Mouse (Mus musculus) CH12.LX (cell line): Measurements from ENCODE around the gene Zdhhc18. TPM values are rescaled to one million over a fixed set of nuclear protein-coding genes. Genes with fewer than 3 reads are reported as not detected.

Source experiments
- DNase-seq: peaks from one replicate; pipeline ENCODE4 v3.0.0-alpha.2; 2013; ENCODE audit errors: extremely low read depth
- H3K27ac ChIP-seq: 2 replicates; pipeline ENCODE4 v1.5.1; 2012; ENCODE audit warnings: low read depth, mild to moderate bottlenecking, control low read depth, moderate library complexity; ENCODE audit not compliant: insufficient read depth
- H3K27me3 ChIP-seq: replicated peaks from 2 replicates; pipeline ENCODE3; 2012; ENCODE audit warnings: inconsistent platforms
- H3K36me3 ChIP-seq, 2 experiments: replicated peaks in 1 of 2; 2 replicates each; pipeline versions ENCODE3 to v1.6.1; 2012; ENCODE audit warnings: inconsistent platforms in 1 of 2, low read length in 1 of 2, mild to moderate bottlenecking in 1 of 2, mixed read lengths in 1 of 2, moderate library complexity in 1 of 2; ENCODE audit not compliant: control insufficient read depth in 1 of 2, insufficient read depth in 1 of 2
- H3K4me1 ChIP-seq, 2 experiments: 2 replicates each; pipeline ENCODE4 v1.6.1; 2012; ENCODE audit warnings: inconsistent platforms in 1 of 2, moderate library complexity in 1 of 2; ENCODE audit not compliant: insufficient read depth in 2 of 2, control insufficient read depth in 1 of 2
- H3K4me2 ChIP-seq: 2 replicates; pipeline ENCODE4 v1.6.1; 2012; ENCODE audit warnings: low read depth, mild to moderate bottlenecking, control low read depth; ENCODE audit not compliant: poor library complexity, insufficient read depth, severe bottlenecking
- H3K4me3 ChIP-seq, 3 experiments: fragments of 150-350 bp in 1 of 3; sonication (generic) in 1 of 3; replicated peaks in 1 of 3; 2 replicates each; pipeline versions ENCODE3 to v1.5.1; 2011 to 2012; ENCODE audit warnings: low read depth in 2 of 3, low read length in 2 of 3, mild to moderate bottlenecking in 2 of 3, moderate library complexity in 2 of 3, control low read depth in 1 of 3, improper control_type of control experiment in 1 of 3, inconsistent platforms in 1 of 3, mixed read lengths in 1 of 3; ENCODE audit not compliant: poor library complexity in 1 of 3
- H3K79me2 ChIP-seq: replicated peaks from 2 replicates; pipeline ENCODE4 v1.6.1; 2012; ENCODE audit warnings: mild to moderate bottlenecking, moderate library complexity; ENCODE audit not compliant: control insufficient read depth, poor library complexity, insufficient read depth, severe bottlenecking; ENCODE audit errors: extremely low read depth
- H3K9ac ChIP-seq: 2 replicates; pipeline ENCODE4 v1.6.1; 2012; ENCODE audit warnings: low read depth, mild to moderate bottlenecking, control low read depth, moderate library complexity; ENCODE audit not compliant: insufficient read depth
- H3K9me3 ChIP-seq: replicated peaks from 2 replicates; pipeline ENCODE3; 2012; ENCODE audit warnings: low read length, inconsistent platforms, mixed read lengths
- CHD1 ChIP-seq: IDR thresholded peaks from 2 replicates; pipeline ENCODE4 v1.6.1; 2012; ENCODE audit warnings: low read depth, low read length, improper control_type of control experiment, inconsistent platforms
- CHD2 ChIP-seq: IDR thresholded peaks from 2 replicates; pipeline ENCODE4 v1.6.1; 2011; ENCODE audit warnings: low read length, improper control_type of control experiment
- CTCF ChIP-seq, 2 experiments: IDR thresholded peaks in 1 of 2; conservative IDR thresholded peaks in 1 of 2; 2 replicates each; pipeline ENCODE4 v1.5.1; 2011 to 2012; ENCODE audit warnings: low read depth in 2 of 2, low read length in 2 of 2, improper control_type of control experiment in 1 of 2, inconsistent platforms in 1 of 2, mild to moderate bottlenecking in 1 of 2, moderate library complexity in 1 of 2
- E2F4 ChIP-seq: IDR thresholded peaks from 2 replicates; pipeline ENCODE4 v1.6.1; 2011; ENCODE audit warnings: low read depth, low read length, improper control_type of control experiment; ENCODE audit not compliant: insufficient replicate concordance
- ELF1 ChIP-seq: IDR thresholded peaks from 2 replicates; pipeline ENCODE4 v1.6.1; 2014; ENCODE audit warnings: low read depth, mild to moderate bottlenecking, inconsistent platforms, low read length, improper control_type of control experiment
- GABPA ChIP-seq: IDR thresholded peaks from 2 replicates; pipeline ENCODE4 v1.6.1; 2012; ENCODE audit warnings: low read depth, low read length, improper control_type of control experiment, inconsistent platforms; ENCODE audit not compliant: insufficient replicate concordance
- JUN ChIP-seq: IDR thresholded peaks from 2 replicates; pipeline ENCODE4 v1.6.1; 2011; ENCODE audit warnings: low read depth, mild to moderate bottlenecking, low read length, improper control_type of control experiment, moderate library complexity; ENCODE audit not compliant: insufficient read depth
- KAT2A ChIP-seq: IDR thresholded peaks from 2 replicates; pipeline ENCODE4 v1.6.1; 2012; ENCODE audit warnings: low read length, improper control_type of control experiment, inconsistent platforms; ENCODE audit not compliant: insufficient replicate concordance
- MAX ChIP-seq: IDR thresholded peaks from 2 replicates; pipeline ENCODE4 v1.6.1; 2011; ENCODE audit warnings: low read length, improper control_type of control experiment
- MEF2A ChIP-seq: IDR thresholded peaks from 2 replicates; pipeline ENCODE4 v1.6.1; 2014; ENCODE audit warnings: low read depth, mild to moderate bottlenecking, inconsistent platforms, low read length, improper control_type of control experiment, borderline replicate concordance
- NELFE ChIP-seq: IDR thresholded peaks from 2 replicates; pipeline ENCODE4 v1.6.1; 2011; ENCODE audit warnings: low read depth, low read length, improper control_type of control experiment
- NRF1 ChIP-seq: IDR thresholded peaks from 2 replicates; pipeline ENCODE4 v1.6.1; 2014; ENCODE audit warnings: low read depth, mild to moderate bottlenecking, inconsistent platforms, low read length, improper control_type of control experiment, moderate library complexity
- PAX5 ChIP-seq: IDR thresholded peaks from 2 replicates; pipeline ENCODE4 v1.6.1; 2012; ENCODE audit warnings: low read length, inconsistent platforms, mixed read lengths
- POLR2A ChIP-seq: IDR thresholded peaks from 2 replicates; pipeline ENCODE4 v1.6.1; 2011; ENCODE audit warnings: low read depth, mild to moderate bottlenecking, improper control_type of control experiment, low read length
- POLR2AphosphoS2 ChIP-seq: IDR thresholded peaks from 2 replicates; pipeline ENCODE4 v1.6.1; 2011; ENCODE audit warnings: low read depth, low read length, improper control_type of control experiment
- RAD21 ChIP-seq: IDR thresholded peaks from 2 replicates; pipeline ENCODE4 v1.6.1; 2011; ENCODE audit warnings: low read depth, mild to moderate bottlenecking, low read length, improper control_type of control experiment, moderate library complexity
- RCOR1 ChIP-seq: conservative IDR thresholded peaks from 2 replicates; pipeline ENCODE4 v1.6.1; 2012; ENCODE audit warnings: low read depth, mild to moderate bottlenecking, inconsistent platforms, low read length, improper control_type of control experiment
- SMC3 ChIP-seq: IDR thresholded peaks from 2 replicates; pipeline ENCODE4 v1.6.1; 2011; ENCODE audit warnings: low read depth, low read length, improper control_type of control experiment
- TBP ChIP-seq: conservative IDR thresholded peaks from 2 replicates; pipeline ENCODE4 v1.6.1; 2011; ENCODE audit warnings: low read depth, low read length, improper control_type of control experiment
- TCF12 ChIP-seq: IDR thresholded peaks from 2 replicates; pipeline ENCODE4 v1.6.1; 2014; ENCODE audit warnings: low read depth, mild to moderate bottlenecking, inconsistent platforms, low read length, improper control_type of control experiment
- USF1 ChIP-seq: IDR thresholded peaks from 2 replicates; pipeline ENCODE4 v1.6.1; 2014; ENCODE audit warnings: low read depth, mild to moderate bottlenecking, inconsistent platforms, low read length, improper control_type of control experiment
- USF2 ChIP-seq: conservative IDR thresholded peaks from 2 replicates; pipeline ENCODE4 v1.6.1; 2011; ENCODE audit warnings: low read depth, low read length, improper control_type of control experiment
- ZMIZ1 ChIP-seq: IDR thresholded peaks from 2 replicates; pipeline ENCODE4 v1.6.1; 2012; ENCODE audit warnings: low read depth, mild to moderate bottlenecking, inconsistent platforms, low read length, improper control_type of control experiment
- dilution Hi-C: fragments of 300-500 bp; cut with MboI; formaldehyde crosslinking; loops from 2 replicates; pipeline ENCODE4 v1.14.3; 2020; ENCODE audit warnings: low sequenced_read_pairs; ENCODE audit not compliant: extremely low pct_unique_long_range_greater_than_20kb, extremely low pct_ligation_motif_present
- in situ Hi-C: fragments of 300-500 bp; cut with MboI; formaldehyde crosslinking; loops from 3 replicates; pipeline ENCODE4 v1.14.3; 2019; ENCODE audit warnings: low sequenced_read_pairs, low pct_ligation_motif_present, low pct_unique_long_range_greater_than_20kb, mixed read lengths
- polyA plus RNA-seq: library from polyadenylated mRNA; unstranded; fragments of >175 nt; gene quantifications from 2 replicates; pipeline ENCODE4 v1.2.1, GENCODE M21; 2012; ENCODE audit warnings: low read depth; ENCODE audit not compliant: insufficient read length
- total RNA-seq, 2 experiments: library from RNA; depleted of rRNA; stranded (reverse); fragments of 300-350 nt in 1 of 2; fragments of >200 nt in 1 of 2; gene quantifications; 2 replicates each; pipeline ENCODE4 v1.2.3; 2012 to 2014

The Zdhhc18 gene
- total and polyA plus RNA-seq, 3 experiments = 15.9 to 31.0 (median 24.3) TPM

- Histone ChIP-seq H3K27me3 (no peaks in the 10 kb centered on the region), H3K4me1 (peaks cover 7 to 32% of the 10 kb centered on the region in 2 experiments), H3K36me3 (peaks cover 19 to 50% of the 10 kb centered on the region in 2 experiments), H3K79me2 (no peaks in the 10 kb centered on the region), H3K9me3 (no peaks in the 10 kb centered on the region), H3K4me3 (no peak within 1 kb of the TSS), H3K27ac (no peak within 1 kb of the TSS), H3K9ac (no peak within 1 kb of the TSS), H3K4me2 (no peak within 1 kb of the TSS)
- no peak for DNase-seq
- dilution Hi-C loops = no loop called here
- in situ Hi-C loops = no loop called here
- TF ChIP-seq NRF1 = no peak
- peak in 1 of 2 experiments; percentile 54; a peak in 2 of 4 replicates for TF ChIP-seq CTCF (conservative IDR thresholded peaks at IDR 0.05 in 1 of 2, IDR thresholded peaks at IDR 0.05 in 1 of 2; ENCODE audit: low read depth in 2 of 2, low read length in 2 of 2)
- peak; percentile 35 for TF ChIP-seq SMC3
- peak; percentile 8 for TF ChIP-seq RAD21
Measured at GRCm38 (mm10) chr4:133601721-133602218, 48.2 kb downstream of the Zdhhc18 start, which contains the start of gene Sfn. Sfn (minus strand) TSS chr4:133602168.

GRCm38 (mm10) chr4:133600306-133600705, 49.6 kb downstream of the Zdhhc18 start:
- no peak for DNase-seq
- dilution Hi-C loops = no loop called here

DNA sequence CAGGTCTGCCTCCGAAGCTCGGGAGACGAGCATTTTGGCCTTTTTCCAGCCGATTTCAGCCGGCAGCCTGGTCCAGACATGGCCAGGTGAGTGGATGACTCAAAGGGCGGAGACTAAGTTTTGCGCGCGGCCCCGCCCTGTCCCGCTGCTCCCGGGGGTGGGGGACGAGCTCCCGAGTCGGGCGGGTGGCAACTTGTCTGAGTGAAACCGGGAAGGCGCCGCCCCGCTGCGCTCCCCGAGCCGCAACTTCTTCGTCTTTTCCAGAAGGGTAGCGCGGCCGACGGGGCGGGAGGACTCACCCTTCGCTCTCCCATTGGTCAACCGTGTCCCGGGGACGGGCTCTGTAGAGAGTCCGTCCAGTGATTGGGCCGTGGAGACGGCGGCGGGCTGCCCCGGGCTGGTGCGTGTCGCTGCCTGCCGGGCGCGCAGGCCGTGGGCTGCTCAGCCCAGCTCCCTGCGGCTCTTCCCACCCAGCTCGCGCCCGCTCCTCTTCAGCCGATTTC, 50.3 kb downstream of the Zdhhc18 start:
- DNase-seq = peak; percentile 84
- Histone ChIP-seq H3K9me3 (no peaks in the 10 kb centered on the region), H3K4me3 (peak overlapping the region; percentile 49 to 53 (median 52)), H3K4me2 (peak overlapping the region; percentile 97), H3K27ac (peak overlapping the region; percentile 87), H3K4me1 (peaks cover 17 to 48% of the 10 kb centered on the region in 2 experiments), H3K27me3 (no peaks in the 10 kb centered on the region), H3K79me2 (no peaks in the 10 kb centered on the region), H3K9ac (peak overlapping the region; percentile 63), H3K36me3 (peaks cover 2 to 32% of the 10 kb centered on the region in 2 experiments)
- in situ Hi-C loops = loop anchor here (5.0 to 25.0 kb wide), 3 partner anchors 33 to 488 kb away; partner anchors contain the start of gene Cd52
- dilution Hi-C loops = no loop called here
- TF ChIP-seq CTCF (conservative IDR thresholded peaks at IDR 0.05 in 1 of 2, IDR thresholded peaks at IDR 0.05 in 1 of 2; ENCODE audit: low read depth in 2 of 2, low read length in 2 of 2) (no peak), RCOR1 (no peak), ZMIZ1 (peak; percentile 58), PAX5 (no peak), NRF1 (peak; percentile 43), TCF12 (peak; percentile 46; the same call in 1 of the 2 replicates), GABPA (no peak), USF1 (no peak), POLR2A (peak; percentile 81), MAX (0 out of 2 replicates have a peak, but pooled peaks have one; percentile 46), CHD2 (peak; percentile 61; the same call in 1 of the 2 replicates), NELFE (peak; percentile 64; the same call in 1 of the 2 replicates), CHD1 (no peak), E2F4 (no peak), ELF1 (peak; percentile 52; the same call in 1 of the 2 replicates), RAD21 (no peak), TBP (no peak), KAT2A (no peak), JUN (no peak), USF2 (no peak), MEF2A (peak; percentile 59; the same call in 1 of the 2 replicates), POLR2AphosphoS2 (no peak)

More at GRCm38 (mm10) chr4:133600306-133600705, 49.6 kb downstream of the Zdhhc18 start:
- Histone ChIP-seq H3K79me2 (no peaks in the 10 kb centered on the region), H3K4me3 (peak overlapping the region in 2 of 3 experiments; percentile 49 to 52), H3K4me1 (peaks cover 13 to 41% of the 10 kb centered on the region in 2 experiments), H3K9me3 (no peaks in the 10 kb centered on the region), H3K27ac (peak overlapping the region; percentile 87), H3K36me3 (peaks cover 5 to 36% of the 10 kb centered on the region in 2 experiments), H3K9ac (peak overlapping the region; percentile 44), H3K4me2 (peak overlapping the region; percentile 80), H3K27me3 (no peaks in the 10 kb centered on the region)
- 0 out of 2 replicates have a peak, but pooled peaks have one; percentile 22 for TF ChIP-seq ELF1
- TF ChIP-seq ZMIZ1 = no peak
- in situ Hi-C loops = no loop called here
